Mouse (Mus musculus): ENCODE measurements around the gene Gm3194. TPM values are rescaled to one million over a fixed set of nuclear protein-coding genes. Genes with fewer than 3 reads are reported as not detected.

Gm3194 gene
- polyA plus RNA-seq (2015; fragmentation: Nextera tagmentation; extraction: Ambion mirVana): 0.13 TPM in 1 of 2 replicates, not detected in the other

DNA sequence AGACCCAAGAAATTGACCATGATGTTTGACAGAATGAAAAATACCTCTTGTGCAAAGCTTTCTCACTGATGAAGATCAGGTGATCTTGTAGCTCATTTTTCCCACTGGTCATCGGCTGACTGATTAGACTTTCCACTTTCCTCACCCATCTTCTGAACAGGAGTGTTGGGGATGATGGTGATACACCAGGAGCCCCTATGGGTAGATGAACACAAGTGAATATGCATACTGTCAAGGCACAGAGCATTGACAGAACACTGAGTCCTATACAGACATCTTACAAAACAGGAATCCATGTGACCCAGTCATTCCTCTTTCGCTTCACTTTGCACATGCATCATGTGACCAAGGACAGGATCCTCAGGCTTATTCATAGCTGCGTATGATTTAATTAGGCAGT, at the start of gene Gm3194:
TSS of gene Gm3194 (minus strand) at position 101 of the 400 bp plus-strand sequence.

DNA sequence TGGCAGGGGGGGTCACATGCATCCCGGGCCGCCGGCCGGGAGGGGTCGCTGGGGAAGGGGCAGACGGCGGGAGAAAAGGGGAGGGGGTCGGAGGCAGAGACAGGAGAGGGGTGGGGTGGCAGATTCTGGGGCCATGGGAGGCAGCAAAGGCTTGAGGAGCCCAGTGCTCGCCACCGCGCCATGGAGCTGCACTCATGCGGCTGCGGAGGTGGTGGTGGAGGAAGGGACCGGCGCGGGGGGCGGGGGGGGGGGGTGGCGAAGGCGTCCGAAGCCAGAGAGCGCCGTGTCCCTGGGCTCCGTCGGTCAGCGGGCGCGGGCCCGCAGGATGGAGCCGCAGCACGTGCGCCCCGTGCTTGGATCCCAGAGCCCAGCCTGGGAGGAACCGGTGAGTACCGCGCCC, 46.1 kb upstream of the Gm3194 start, which contains the start of gene Gm3488:
TSS of gene Gm3488 (plus strand) at position 301 of the 400 bp plus-strand sequence.

DNA sequence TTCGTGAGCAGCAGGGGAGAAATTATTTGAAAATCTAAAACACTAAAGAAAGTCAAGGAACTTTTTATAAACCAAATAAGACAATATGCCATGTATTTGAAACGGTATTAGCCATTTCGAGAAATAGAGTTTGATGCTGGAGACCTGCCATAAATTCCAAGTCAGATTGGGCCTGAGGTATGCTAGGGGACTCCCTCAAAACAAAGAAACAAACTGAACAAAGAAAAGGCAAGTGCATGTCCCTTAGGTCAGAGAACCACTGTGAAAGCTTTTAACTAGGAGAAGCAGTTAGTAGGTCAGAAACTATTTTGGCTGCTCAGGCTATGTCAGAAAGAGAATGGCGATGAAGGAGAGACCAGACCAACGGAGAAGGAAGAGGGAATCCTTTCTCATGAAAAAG, 28.6 kb upstream of the Gm3194 start, which contains the start of gene Gm3187:
TSS of gene Gm3187 (plus strand) at position 301 of the 400 bp plus-strand sequence.

DNA sequence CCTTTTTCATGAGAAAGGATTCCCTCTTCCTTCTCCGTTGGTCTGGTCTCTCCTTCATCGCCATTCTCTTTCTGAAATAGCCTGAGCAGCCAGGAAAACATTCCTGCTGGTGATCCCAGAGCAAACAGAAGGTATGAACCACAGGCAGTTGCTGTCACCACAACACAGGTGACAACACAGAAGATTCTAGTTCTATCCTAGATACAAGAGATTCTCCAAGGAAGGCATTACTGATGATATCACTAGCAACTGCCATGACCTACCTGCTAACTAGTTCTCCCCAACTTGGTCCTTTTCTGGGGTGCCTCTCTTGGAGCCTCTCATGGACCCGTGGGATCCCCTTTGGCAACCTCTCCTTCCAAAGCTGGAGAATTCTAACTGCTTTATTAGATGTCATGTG, 22.5 kb upstream of the Gm3194 start, which contains the start of gene Gm8246:
TSS of gene Gm8246 (minus strand) at position 101 of the 400 bp plus-strand sequence.

DNA sequence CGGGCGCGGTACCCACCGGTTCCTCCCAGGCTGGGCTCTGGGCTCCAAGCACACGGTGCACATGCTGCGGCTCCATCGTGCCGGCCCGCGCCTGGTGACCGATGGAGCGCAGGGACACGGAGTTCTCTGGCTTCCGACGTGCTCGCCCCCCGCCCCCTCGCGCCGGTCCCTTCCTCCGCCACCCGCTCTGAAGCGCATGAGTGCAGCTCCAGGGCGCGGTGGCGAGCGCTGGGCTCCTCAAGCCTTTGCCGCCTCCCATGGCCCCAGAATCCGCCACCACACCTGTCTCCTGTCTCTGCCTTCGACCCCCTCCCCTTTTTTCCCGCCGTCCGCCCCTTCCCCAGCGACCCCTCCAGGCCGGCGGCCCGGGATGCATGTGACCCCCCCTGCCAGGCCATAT, 66.3 kb downstream of the Gm3194 start, which contains the start of gene Gm3500:
TSS of gene Gm3500 (minus strand) at position 101 of the 400 bp plus-strand sequence.

Other genes starting within 250 kb of the Gm3194 start
- gene Gm3526, start 194.9 kb downstream of the Gm3194 start, polyA plus RNA-seq (2015; fragmentation: Nextera tagmentation; extraction: Ambion mirVana): not detected in 2 replicates
- gene Gm3542, start 120.5 kb downstream of the Gm3194 start, polyA plus RNA-seq (2015; fragmentation: Nextera tagmentation; extraction: Ambion mirVana): not detected in 2 replicates
- gene Gm3500, start 66.4 kb downstream of the Gm3194 start, polyA plus RNA-seq (2015; fragmentation: Nextera tagmentation; extraction: Ambion mirVana): 0.11 TPM in 1 of 2 replicates, not detected in the other
- gene Gm8246, start 22.4 kb upstream of the Gm3194 start, polyA plus RNA-seq (2015; fragmentation: Nextera tagmentation; extraction: Ambion mirVana): not detected in 2 replicates
- not detected in 2 replicates for gene Gm3187, start 28.7 kb upstream of the Gm3194 start, polyA plus RNA-seq (2015; fragmentation: Nextera tagmentation; extraction: Ambion mirVana)
- 0.12 and 0.24 TPM in 2 replicates for gene Gm3488, start 46.2 kb upstream of the Gm3194 start, polyA plus RNA-seq (2015; fragmentation: Nextera tagmentation; extraction: Ambion mirVana)
- not detected in 2 replicates for gene Gm3532, start 83.0 kb upstream of the Gm3194 start, polyA plus RNA-seq (2015; fragmentation: Nextera tagmentation; extraction: Ambion mirVana)
- gene Gm8265, start 177.6 kb upstream of the Gm3194 start, polyA plus RNA-seq (2015; fragmentation: Nextera tagmentation; extraction: Ambion mirVana): not detected in 2 replicates
- not detected in 2 replicates for gene Gm9603, start 232.0 kb upstream of the Gm3194 start, polyA plus RNA-seq (2015; fragmentation: Nextera tagmentation; extraction: Ambion mirVana)